Mouse (Mus musculus) erythroblast, adult 5-6 weeks (primary cell): ENCODE results near the gene Vamp1. TPM values are rescaled to one million over a fixed set of nuclear protein-coding genes. Genes with fewer than 3 reads are reported as not detected.
"Not testable (repeated sequence)": the region's sequence is repeated elsewhere in the genome, so short reads cannot be mapped to it uniquely, and the experiment has no call there.

Experiments
- ATAC-seq: replicated peaks from 2 replicates; pipeline ENCODE4 v1.8.0; 2016; ENCODE audit warnings: moderate number of reproducible peaks, mild to moderate bottlenecking, moderate TSS enrichment, inconsistent platforms; ENCODE audit not compliant: poor library complexity, low FRiP score, severe bottlenecking
- total RNA-seq, 2 experiments: library from RNA; stranded (forward) in 1 of 2; stranded (reverse) in 1 of 2; fragments of 150-400 nt in 1 of 2; fragments of 200-764, 138-1000 nt in 1 of 2; gene quantifications; 2 replicates each; pipeline versions ENCODE4 v1.2.3 to v1.2.4; 2015 to 2017; ENCODE audit warnings: low replicate concordance in 2 of 2

The Vamp1 gene
- total RNA-seq, 2 experiments from 2014 or later = 2.1 TPM

GRCm38 (mm10) chr6:125274841-125275563, 59.7 kb downstream of the Vamp1 start:
- no peak for ATAC-seq

- no peak for ATAC-seq
These were observed 64.4 kb downstream of the Vamp1 start for GRCm38 (mm10) chr6:125279729-125280128.

GRCm38 (mm10) chr6:125282721-125283120, 67.4 kb downstream of the Vamp1 start:
- not testable (repeated sequence) for ATAC-seq

GRCm38 (mm10) chr6:125284250-125284649, 68.9 kb downstream of the Vamp1 start:
- ATAC-seq = no peak

- ATAC-seq = no peak
These were observed 69.4 kb downstream of the Vamp1 start for GRCm38 (mm10) chr6:125284751-125285150.

- no peak for ATAC-seq
These were observed 70.5 kb downstream of the Vamp1 start, which contains the start of gene Tuba3a for GRCm38 (mm10) chr6:125285890-125286289. TSS of gene Tuba3a (minus strand) at chr6:125286042.

GRCm38 (mm10) chr6:125286944-125287343, 71.6 kb downstream of the Vamp1 start:
- no peak for ATAC-seq

GRCm38 (mm10) chr6:125288730-125289129, 73.4 kb downstream of the Vamp1 start:
- no peak for ATAC-seq

- ATAC-seq = no peak
These were observed 76.0 kb downstream of the Vamp1 start for GRCm38 (mm10) chr6:125291329-125291728.

- no peak for ATAC-seq
These were observed 76.9 kb downstream of the Vamp1 start for GRCm38 (mm10) chr6:125292256-125292655.

- ATAC-seq = no peak
These were observed 78.7 kb downstream of the Vamp1 start for GRCm38 (mm10) chr6:125294049-125294448.

Other genes starting within 250 kb of the Vamp1 start
- not detected in 2 replicates for gene Pianp, start 218.9 kb upstream of the Vamp1 start, total RNA-seq (2015; ENCODE audit: low replicate concordance)
- gene Pianp, start 218.9 kb upstream of the Vamp1 start, total RNA-seq (2017; ENCODE audit: low replicate concordance) = not detected in 2 replicates
- gene Zfp384, start 206.4 kb upstream of the Vamp1 start, total RNA-seq (2015; ENCODE audit: low replicate concordance) = 20.8 and 25.9 TPM in 2 replicates
- 9.8 and 12.3 TPM in 2 replicates for gene Zfp384, start 206.4 kb upstream of the Vamp1 start, total RNA-seq (2017; ENCODE audit: low replicate concordance)
- 7.1 and 7.9 TPM in 2 replicates for gene Ing4, start 175.8 kb upstream of the Vamp1 start, total RNA-seq (2015; ENCODE audit: low replicate concordance)
- gene Ing4, start 175.8 kb upstream of the Vamp1 start, total RNA-seq (2017; ENCODE audit: low replicate concordance) = 27.7 and 35.7 TPM in 2 replicates
- gene Acrbp, start 165.9 kb upstream of the Vamp1 start, total RNA-seq (2015; ENCODE audit: low replicate concordance) = 3.3 TPM in 1 of 2 replicates, not detected in the other
- gene Acrbp, start 165.9 kb upstream of the Vamp1 start, total RNA-seq (2017; ENCODE audit: low replicate concordance) = 7.0 and 11.6 TPM in 2 replicates
- gene Lpar5, start 147.6 kb upstream of the Vamp1 start, total RNA-seq (2015; ENCODE audit: low replicate concordance) = 3.1 TPM in 1 of 2 replicates, not detected in the other
- 0.60 TPM in 1 of 2 replicates, not detected in the other for gene Lpar5, start 147.6 kb upstream of the Vamp1 start, total RNA-seq (2017; ENCODE audit: low replicate concordance)
- gene Chd4, start 119.6 kb upstream of the Vamp1 start, total RNA-seq (2015; ENCODE audit: low replicate concordance) = 31.8 and 50.0 TPM in 2 replicates
- gene Chd4, start 119.6 kb upstream of the Vamp1 start, total RNA-seq (2017; ENCODE audit: low replicate concordance) = 70.6 and 102 TPM in 2 replicates
- 4.8 and 6.7 TPM in 2 replicates for gene Nop2, start 83.6 kb upstream of the Vamp1 start, total RNA-seq (2015; ENCODE audit: low replicate concordance)
- 10.5 and 11.8 TPM in 2 replicates for gene Nop2, start 83.6 kb upstream of the Vamp1 start, total RNA-seq (2017; ENCODE audit: low replicate concordance)
- gene Iffo1, start 70.3 kb upstream of the Vamp1 start, total RNA-seq (2015; ENCODE audit: low replicate concordance) = 3.1 and 6.9 TPM in 2 replicates
- gene Iffo1, start 70.3 kb upstream of the Vamp1 start, total RNA-seq (2017; ENCODE audit: low replicate concordance) = 2.2 and 10.9 TPM in 2 replicates
- 912 and 913 TPM in 2 replicates for gene Gapdh, start 49.1 kb upstream of the Vamp1 start, total RNA-seq (2015; ENCODE audit: low replicate concordance)
- 174 and 278 TPM in 2 replicates for gene Gapdh, start 49.1 kb upstream of the Vamp1 start, total RNA-seq (2017; ENCODE audit: low replicate concordance)
- gene Ncapd2, start 23.9 kb upstream of the Vamp1 start, total RNA-seq (2015; ENCODE audit: low replicate concordance) = 139 and 148 TPM in 2 replicates
- 137 and 246 TPM in 2 replicates for gene Ncapd2, start 23.9 kb upstream of the Vamp1 start, total RNA-seq (2017; ENCODE audit: low replicate concordance)
- 40.1 and 54.4 TPM in 2 replicates for gene Mrpl51, start 23.8 kb upstream of the Vamp1 start, total RNA-seq (2015; ENCODE audit: low replicate concordance)
- gene Mrpl51, start 23.8 kb upstream of the Vamp1 start, total RNA-seq (2017; ENCODE audit: low replicate concordance) = 16.4 and 29.8 TPM in 2 replicates
- 0.84 and 4.4 TPM in 2 replicates for gene Tapbpl, start 16.3 kb downstream of the Vamp1 start, total RNA-seq (2015; ENCODE audit: low replicate concordance)
- 3.0 and 4.0 TPM in 2 replicates for gene Tapbpl, start 16.3 kb downstream of the Vamp1 start, total RNA-seq (2017; ENCODE audit: low replicate concordance)
- gene Cd27, start 21.5 kb downstream of the Vamp1 start, total RNA-seq (2015; ENCODE audit: low replicate concordance) = 1.7 and 6.3 TPM in 2 replicates
- 0.84 and 1.0 TPM in 2 replicates for gene Cd27, start 21.5 kb downstream of the Vamp1 start, total RNA-seq (2017; ENCODE audit: low replicate concordance)
- not detected in 2 replicates for gene Tuba3a, start 70.5 kb downstream of the Vamp1 start, total RNA-seq (2015; ENCODE audit: low replicate concordance)
- gene Tuba3a, start 70.5 kb downstream of the Vamp1 start, total RNA-seq (2017; ENCODE audit: low replicate concordance) = not detected in 2 replicates
- gene Ltbr, start 98.3 kb downstream of the Vamp1 start, total RNA-seq (2015; ENCODE audit: low replicate concordance) = 7.1 and 10.9 TPM in 2 replicates
- 2.6 and 7.2 TPM in 2 replicates for gene Ltbr, start 98.3 kb downstream of the Vamp1 start, total RNA-seq (2017; ENCODE audit: low replicate concordance)
- gene Scnn1a, start 105.1 kb downstream of the Vamp1 start, total RNA-seq (2015; ENCODE audit: low replicate concordance) = 4.6 and 7.9 TPM in 2 replicates
- gene Scnn1a, start 105.1 kb downstream of the Vamp1 start, total RNA-seq (2017; ENCODE audit: low replicate concordance) = not detected in 2 replicates
- gene Tnfrsf1a, start 133.8 kb downstream of the Vamp1 start, total RNA-seq (2015; ENCODE audit: low replicate concordance) = 18.8 and 24.8 TPM in 2 replicates
- 7.2 and 13.8 TPM in 2 replicates for gene Tnfrsf1a, start 133.8 kb downstream of the Vamp1 start, total RNA-seq (2017; ENCODE audit: low replicate concordance)
- not detected in 2 replicates for gene Plekhg6, start 165.2 kb downstream of the Vamp1 start, total RNA-seq (2015; ENCODE audit: low replicate concordance)
- not detected in 2 replicates for gene Plekhg6, start 165.2 kb downstream of the Vamp1 start, total RNA-seq (2017; ENCODE audit: low replicate concordance)